Mouse (Mus musculus) layer of hippocampus, adult 2 months (tissue): ENCODE measurements at regions not wholly inside any gene's neighbourhood (a gene's known extent, or its start where the extent isn't known, plus 50 kb on each side); places are given as distances from the start of the nearest gene placed in this dataset.
A peak's percentile ranks its signal among the peaks of the same experiment; 100 is the strongest.

Experiments
- DNase-seq, 2 experiments: peaks; one replicate each; pipeline ENCODE4 v3.0.0; 2022; ENCODE audit warnings: low spot score in 2 of 2
- H3K27ac ChIP-seq: fragments of 200-600 bp; 2 replicates; pipeline ENCODE4 v1.8.1; 2022
- H3K4me3 ChIP-seq: fragments of 200-600 bp; 2 replicates; pipeline ENCODE4 v1.8.1; 2022; ENCODE audit warnings: mild to moderate bottlenecking
- CTCF ChIP-seq: fragments of 200-600 bp; conservative IDR thresholded peaks from 2 replicates; pipeline ENCODE4 v1.8.1; 2022; ENCODE audit warnings: antibody characterized with exemption, mild to moderate bottlenecking, moderate library complexity

GRCm38 (mm10) chr4:38072663-38073062 lies 1121.1 kb upstream of the Lingo2 start:
- Histone ChIP-seq H3K4me3 (no peak overlapping the region), H3K27ac (no peak overlapping the region)
- TF ChIP-seq CTCF = no peak
- no peak for DNase-seq

GRCm38 (mm10) chr4:38031371-38031770 lies 1079.8 kb upstream of the Lingo2 start:
- no peak overlapping the region for H3K4me3 ChIP-seq
- TF ChIP-seq CTCF = no peak
- no peak overlapping the region for H3K27ac ChIP-seq
- peak in 1 of 2 experiments; percentile 23 for DNase-seq
